Mouse (Mus musculus) activated CD4-positive, CD25-positive, alpha-beta regulatory T cell, adult 4 months (primary cell): ENCODE measurements around the gene Idh1. TPM values are rescaled to one million over a fixed set of nuclear protein-coding genes. Genes with fewer than 3 reads are reported as not detected.

Experiments used
- ATAC-seq: one replicate; pipeline ENCODE4 v1.8.0; 2017
- polyA plus RNA-seq, 2 experiments: library from polyadenylated mRNA; unstranded; fragments of 100-300 nt; shearing (Covaris generic); gene quantifications; one replicate each; pipeline ENCODE4 v1.2.1; 2017

The Idh1 gene
- polyA plus RNA-seq, 2 experiments from 2014 or later, result 7.0 to 13.7 TPM

DNA sequence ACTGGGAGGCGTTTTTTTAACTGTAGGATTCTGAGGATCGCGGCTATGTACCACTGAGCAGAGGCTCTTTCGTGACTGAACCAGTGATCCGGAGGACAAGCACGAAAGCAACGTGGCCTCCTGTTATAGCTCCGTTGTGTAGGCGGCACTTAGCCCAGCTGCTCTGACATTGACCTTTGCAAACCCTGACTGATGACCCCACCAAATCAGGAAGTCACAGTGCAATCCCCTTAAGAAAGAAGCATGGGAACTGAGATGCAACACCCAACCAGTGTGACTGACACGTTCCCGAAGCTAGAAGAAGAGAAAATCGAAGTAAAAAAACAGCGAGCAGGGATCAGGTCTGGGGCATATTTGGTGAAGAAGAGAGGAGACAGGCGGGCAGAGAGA, 73.5 kb downstream of the Idh1 start:
- ATAC-seq, result no peak

DNA sequence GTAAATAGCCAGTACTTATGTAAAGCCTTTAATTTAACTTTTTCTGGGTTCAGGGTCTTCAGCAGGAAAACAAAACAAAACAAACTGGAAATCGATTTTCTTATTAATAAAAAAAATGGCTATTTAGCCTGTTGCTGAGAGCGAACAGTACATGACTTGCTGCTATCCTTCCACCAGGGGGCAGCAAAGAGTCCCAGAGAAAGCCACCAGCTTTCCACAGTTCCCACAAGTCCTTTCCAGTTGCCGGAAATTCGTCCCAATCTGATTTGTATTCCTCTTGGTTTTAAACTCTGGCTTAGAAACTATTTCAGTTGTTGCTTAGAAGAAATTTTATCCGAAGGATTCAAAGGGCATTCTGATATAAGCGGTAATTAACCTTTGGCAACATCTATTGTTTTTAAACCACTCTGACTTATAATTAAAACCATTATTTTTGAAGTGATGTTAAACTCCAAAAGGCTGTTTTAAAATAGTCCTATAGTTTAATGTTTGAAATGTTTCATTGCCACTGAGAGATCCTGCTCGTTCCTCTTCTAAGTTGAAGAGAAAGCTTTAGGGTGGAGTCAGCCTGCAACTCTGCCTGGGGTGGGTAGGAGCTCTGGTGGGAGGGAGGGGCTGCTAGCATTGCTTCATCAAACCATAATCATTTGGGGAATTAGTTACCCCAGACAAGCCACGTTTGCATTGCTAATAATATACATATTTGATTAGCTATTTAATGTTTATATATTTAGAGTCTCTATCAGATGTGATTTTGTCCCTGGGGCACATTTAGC, 74.1 kb downstream of the Idh1 start:
- ATAC-seq, result no peak

DNA sequence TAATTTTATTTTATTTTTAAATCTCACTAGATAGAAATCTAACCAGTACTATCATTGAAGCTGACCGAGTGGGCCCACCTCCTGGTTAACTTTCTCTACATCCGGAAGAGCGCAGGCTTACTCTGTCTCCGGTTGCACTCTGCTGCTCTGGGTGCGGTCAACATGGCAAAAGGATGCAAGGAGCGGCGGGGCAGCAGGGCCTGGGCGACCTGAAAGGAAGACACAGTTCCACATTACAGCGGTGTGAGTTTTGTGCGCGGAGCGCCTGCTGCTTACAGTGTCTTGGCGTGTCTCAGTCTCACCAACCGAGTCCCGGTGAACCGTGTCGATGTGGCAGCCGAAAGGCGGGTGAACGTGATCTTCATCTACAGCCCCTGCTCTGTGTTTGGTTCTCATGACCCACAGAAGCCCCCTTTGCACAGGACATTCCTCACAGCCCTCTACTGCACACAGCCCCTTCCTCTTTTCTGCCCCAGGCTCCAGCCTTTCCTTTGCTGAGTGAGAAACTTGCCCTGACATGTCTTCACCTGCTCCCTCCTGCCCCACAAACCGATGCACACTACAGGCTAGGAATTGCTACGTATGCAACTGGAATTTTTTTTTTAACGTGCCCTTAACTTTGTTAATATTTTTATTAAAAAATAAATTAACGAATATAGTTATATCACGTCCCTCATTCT, 76.4 kb downstream of the Idh1 start:
- no peak for ATAC-seq

DNA sequence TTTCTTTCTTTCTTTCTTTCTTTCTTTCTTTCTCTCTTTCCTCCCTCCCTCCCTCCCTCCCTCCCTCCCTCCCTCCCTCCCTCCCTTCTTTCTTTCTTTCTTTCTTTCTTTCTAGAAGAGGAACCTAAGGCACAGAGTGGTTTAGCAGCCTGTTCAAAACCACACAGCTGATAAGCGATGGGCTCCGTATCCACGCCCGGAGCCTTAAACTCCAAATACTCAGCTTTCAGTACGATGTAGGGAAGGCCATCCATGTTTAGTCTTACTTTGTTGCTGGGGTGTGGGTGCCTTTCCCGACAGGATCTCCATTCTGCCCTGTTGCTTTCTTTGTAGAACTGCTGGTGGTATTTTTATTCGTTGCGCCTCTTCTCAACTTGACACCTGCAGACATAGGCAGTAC, 77.1 kb downstream of the Idh1 start:
- no peak for ATAC-seq

Other genes starting within 250 kb of the Idh1 start
- 10 to 100 TPM in 1 of 2 experiments, 1 to 10 TPM in 1; 6.3 to 11.3 TPM for gene Plekhm3, start 229.7 kb downstream of the Idh1 start, polyA plus RNA-seq
- under 1 TPM in 1 of 2 experiments, not detected in 1; 0.58 TPM for gene Akr1cl, start 153.7 kb downstream of the Idh1 start, polyA plus RNA-seq
- not detected for gene Cryge, start 135.4 kb downstream of the Idh1 start, polyA plus RNA-seq
- not detected for gene Crygd, start 123.0 kb downstream of the Idh1 start, polyA plus RNA-seq
- gene Crygc, start 112.8 kb downstream of the Idh1 start, polyA plus RNA-seq, result not detected
- not detected for gene Crygb, start 104.2 kb downstream of the Idh1 start, polyA plus RNA-seq
- gene Cryga, start 83.1 kb downstream of the Idh1 start, polyA plus RNA-seq, result not detected
- not detected for gene Gm28845, start 66.9 kb downstream of the Idh1 start, polyA plus RNA-seq
- not detected for gene D630023F18Rik, start 63.3 kb downstream of the Idh1 start, polyA plus RNA-seq
- 10 to 100 TPM; 11.5 to 13.6 TPM for gene Pikfyve, start 183 bp upstream of the Idh1 start, polyA plus RNA-seq
- gene Pth2r, start 95.6 kb upstream of the Idh1 start, polyA plus RNA-seq, result not detected